Comparison of ENCODE assay signal across 7 mouse cellular contexts in the genomic region with DNA sequence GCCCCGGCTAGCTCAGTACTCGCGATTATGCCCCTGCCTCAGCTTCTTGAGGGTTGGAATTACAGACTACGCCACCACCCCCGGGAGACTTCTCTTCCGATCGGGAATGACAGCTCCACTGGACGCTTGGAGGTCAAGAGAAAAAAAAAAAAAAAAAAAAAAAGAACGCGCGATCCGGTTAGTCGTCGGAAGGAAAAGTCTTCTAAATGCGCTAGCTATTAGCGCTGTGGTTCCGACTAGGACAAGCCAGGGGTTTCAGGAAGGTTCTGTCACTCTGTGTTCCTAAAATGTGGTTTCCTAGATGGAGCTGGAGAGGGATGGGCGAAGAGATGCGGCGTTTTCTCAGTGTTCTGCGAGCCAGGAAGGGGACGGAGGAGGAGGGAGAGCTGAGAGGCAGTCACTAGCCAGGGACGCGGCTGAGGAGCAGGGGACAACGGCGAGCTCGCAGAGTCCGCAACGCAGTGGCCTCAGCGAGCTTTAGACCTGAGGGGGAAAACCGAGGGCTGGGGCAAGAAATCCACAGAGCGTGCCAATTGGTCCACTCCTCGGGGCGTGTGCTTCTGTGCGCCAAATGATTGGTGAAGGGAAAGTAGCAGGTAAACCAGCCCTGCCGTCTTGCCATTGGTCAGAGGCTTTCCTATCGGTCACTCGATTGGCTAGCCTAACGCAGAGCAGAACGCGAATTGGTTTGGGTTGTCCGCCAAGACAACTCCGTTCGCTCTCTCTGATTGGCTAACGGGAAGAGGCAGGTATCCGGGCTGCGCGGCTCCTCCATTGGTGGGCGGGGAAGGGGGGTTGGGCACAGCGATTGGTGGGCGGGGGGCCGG. TPM values are rescaled to one million over a fixed set of nuclear protein-coding genes. Genes with fewer than 3 reads are reported as not detected.
A peak's percentile ranks its signal among the peaks of the same experiment; 100 is the strongest.
DNase-seq lines count a peak whose midpoint lies in the region; ATAC-seq lines count a peak whose summit lies in the region.

A gene (plus strand): TSS at position 822 of the 827 bp plus-strand sequence.

- WGBS in intestine, embryonic 16.5 days, result under 1% methylated on average over 52 of the region's 52 CpGs
- WGBS in midbrain, embryonic 11.5 days, result under 1% methylated on average over 49 of the region's 52 CpGs

- peak; percentile 97 for DNase-seq in adrenal gland, postnatal 10 days
- peak; percentile 97 for DNase-seq in embryo, embryonic 9.5 days (ENCODE audit: extremely low spot score)
- DNase-seq in gastrocnemius, postnatal 4 days (ENCODE audit: low spot score in 2 of 2), result peak; percentile 84 to 92
- peak; percentile 96 for DNase-seq in left cerebral cortex, postnatal 36 days (ENCODE audit: low spot score in 2 of 2)
- peak; percentile 98 for DNase-seq in midbrain, embryonic 11.5 days (ENCODE audit: low spot score, missing footprints)
- peak; percentile 99 for DNase-seq in skeletal muscle tissue, adult 2 months (ENCODE audit: low read depth, low spot score)

- H3K27me3 ChIP-seq in intestine, embryonic 16.5 days (replicated peaks; ENCODE audit: control insufficient read depth, insufficient read depth, low read length), result peaks cover 24% of the 10 kb centered on the region
- peaks cover 41% of the 10 kb centered on the region for H3K27me3 ChIP-seq in midbrain, embryonic 11.5 days (ENCODE audit: control insufficient read depth, insufficient read depth, low read length)

- H3K9me3 ChIP-seq in intestine, embryonic 16.5 days (ENCODE audit: control insufficient read depth, low read length), result no peaks in the 10 kb centered on the region
- no peaks in the 10 kb centered on the region for H3K9me3 ChIP-seq in midbrain, embryonic 11.5 days (ENCODE audit: control insufficient read depth, low read length)

- peak within 1 kb of the TSS; percentile 90 for H3K4me2 ChIP-seq in intestine, embryonic 16.5 days (ENCODE audit: low read depth, low read length)
- peak within 1 kb of the TSS; percentile 82 for H3K4me2 ChIP-seq in midbrain, embryonic 11.5 days

- H3K36me3 ChIP-seq in intestine, embryonic 16.5 days (ENCODE audit: control insufficient read depth, insufficient read depth, low read length), result no peaks in the 10 kb centered on the region
- no peaks in the 10 kb centered on the region for H3K36me3 ChIP-seq in midbrain, embryonic 11.5 days (ENCODE audit: control insufficient read depth, insufficient read depth, low read length)

- intact Hi-C loops in left cerebral cortex, postnatal 36 days (cut with DNase I), result loop anchor here (2.0 to 5.0 kb wide), 3 partner anchors 40 to 64 kb away; no protein-coding TSS in a partner anchor

- peak within 1 kb of the TSS; percentile 78 for H3K27ac ChIP-seq in intestine, embryonic 16.5 days (ENCODE audit: low read length)
- no peak within 1 kb of the TSS; the same call in 1 of the 2 replicates for H3K27ac ChIP-seq in midbrain, embryonic 11.5 days (ENCODE audit: low read depth, low read length)

- peak; percentile 98 for ATAC-seq in intestine, embryonic 16.5 days
- ATAC-seq in midbrain, embryonic 11.5 days (ENCODE audit: low FRiP score), result peak; percentile 98

- H3K4me3 ChIP-seq in intestine, embryonic 16.5 days (ENCODE audit: low read length), result peak within 1 kb of the TSS; percentile 95
- peak within 1 kb of the TSS; percentile 80 for H3K4me3 ChIP-seq in midbrain, embryonic 11.5 days (ENCODE audit: low read depth, low read length)

- H3K4me1 ChIP-seq in intestine, embryonic 16.5 days (ENCODE audit: control insufficient read depth, insufficient read depth, low read length), result peaks cover 14% of the 10 kb centered on the region
- peaks cover 8% of the 10 kb centered on the region for H3K4me1 ChIP-seq in midbrain, embryonic 11.5 days (ENCODE audit: control insufficient read depth, insufficient read depth, low read length)

- H3K9ac ChIP-seq in intestine, embryonic 16.5 days (ENCODE audit: low read depth, low read length), result peak within 1 kb of the TSS; percentile 83
- H3K9ac ChIP-seq in midbrain, embryonic 11.5 days (ENCODE audit: low read length), result peak within 1 kb of the TSS; percentile 66

RNA-seq across cellular contexts. Expression of the gene that starts here (rescaled TPM):
- 10 to 100 TPM; 22.9 to 25.7 TPM for total RNA-seq in adrenal gland, postnatal 10 days (2021)
- 10 to 100 TPM in 1 of 2 experiments, 1 to 10 TPM in 1; 9.0 to 10.7 TPM for total RNA-seq in gastrocnemius, postnatal 4 days (2021)
- polyA plus RNA-seq in intestine, embryonic 16.5 days (2015; fragmentation: Nextera tagmentation; extraction: Ambion mirVana), result 8.6 and 8.9 TPM in 2 replicates
- total RNA-seq in left cerebral cortex, postnatal 36 days (2021), result 10 to 100 TPM; 34.9 to 39.3 TPM
- polyA plus RNA-seq in midbrain, embryonic 11.5 days (2014; fragmentation: Nextera tagmentation; extraction: Ambion mirVana), result 5.1 and 6.4 TPM in 2 replicates
